Mouse (Mus musculus) CH12.LX (cell line): Measurements from ENCODE around the gene Aff1. TPM values are rescaled to one million over a fixed set of nuclear protein-coding genes. Genes with fewer than 3 reads are reported as not detected.

Experiments
- DNase-seq: peaks from one replicate; pipeline ENCODE4 v3.0.0-alpha.2; 2013; ENCODE audit errors: extremely low read depth
- H3K27ac ChIP-seq: 2 replicates; pipeline ENCODE4 v1.5.1; 2012; ENCODE audit warnings: low read depth, mild to moderate bottlenecking, control low read depth, moderate library complexity; ENCODE audit not compliant: insufficient read depth
- H3K27me3 ChIP-seq: replicated peaks from 2 replicates; pipeline ENCODE3; 2012; ENCODE audit warnings: inconsistent platforms
- H3K36me3 ChIP-seq, 2 experiments: replicated peaks in 1 of 2; 2 replicates each; pipeline versions ENCODE3 to v1.6.1; 2012; ENCODE audit warnings: inconsistent platforms in 1 of 2, low read length in 1 of 2, mild to moderate bottlenecking in 1 of 2, mixed read lengths in 1 of 2, moderate library complexity in 1 of 2; ENCODE audit not compliant: control insufficient read depth in 1 of 2, insufficient read depth in 1 of 2
- H3K4me1 ChIP-seq, 2 experiments: 2 replicates each; pipeline ENCODE4 v1.6.1; 2012; ENCODE audit warnings: inconsistent platforms in 1 of 2, moderate library complexity in 1 of 2; ENCODE audit not compliant: insufficient read depth in 2 of 2, control insufficient read depth in 1 of 2
- H3K4me2 ChIP-seq: 2 replicates; pipeline ENCODE4 v1.6.1; 2012; ENCODE audit warnings: low read depth, mild to moderate bottlenecking, control low read depth; ENCODE audit not compliant: poor library complexity, insufficient read depth, severe bottlenecking
- H3K4me3 ChIP-seq, 3 experiments: fragments of 150-350 bp in 1 of 3; sonication (generic) in 1 of 3; replicated peaks in 1 of 3; 2 replicates each; pipeline versions ENCODE3 to v1.5.1; 2011 to 2012; ENCODE audit warnings: low read depth in 2 of 3, low read length in 2 of 3, mild to moderate bottlenecking in 2 of 3, moderate library complexity in 2 of 3, control low read depth in 1 of 3, improper control_type of control experiment in 1 of 3, inconsistent platforms in 1 of 3, mixed read lengths in 1 of 3; ENCODE audit not compliant: poor library complexity in 1 of 3
- H3K79me2 ChIP-seq: replicated peaks from 2 replicates; pipeline ENCODE4 v1.6.1; 2012; ENCODE audit warnings: mild to moderate bottlenecking, moderate library complexity; ENCODE audit not compliant: control insufficient read depth, poor library complexity, insufficient read depth, severe bottlenecking; ENCODE audit errors: extremely low read depth
- H3K9ac ChIP-seq: 2 replicates; pipeline ENCODE4 v1.6.1; 2012; ENCODE audit warnings: low read depth, mild to moderate bottlenecking, control low read depth, moderate library complexity; ENCODE audit not compliant: insufficient read depth
- H3K9me3 ChIP-seq: replicated peaks from 2 replicates; pipeline ENCODE3; 2012; ENCODE audit warnings: low read length, inconsistent platforms, mixed read lengths
- BHLHE40 ChIP-seq: IDR thresholded peaks from 2 replicates; pipeline ENCODE4 v1.6.1; 2011; ENCODE audit warnings: mild to moderate bottlenecking, low read depth, low read length, improper control_type of control experiment
- CHD1 ChIP-seq: IDR thresholded peaks from 2 replicates; pipeline ENCODE4 v1.6.1; 2012; ENCODE audit warnings: low read depth, low read length, improper control_type of control experiment, inconsistent platforms
- CHD2 ChIP-seq: IDR thresholded peaks from 2 replicates; pipeline ENCODE4 v1.6.1; 2011; ENCODE audit warnings: low read length, improper control_type of control experiment
- CTCF ChIP-seq, 2 experiments: IDR thresholded peaks in 1 of 2; conservative IDR thresholded peaks in 1 of 2; 2 replicates each; pipeline ENCODE4 v1.5.1; 2011 to 2012; ENCODE audit warnings: low read depth in 2 of 2, low read length in 2 of 2, improper control_type of control experiment in 1 of 2, inconsistent platforms in 1 of 2, mild to moderate bottlenecking in 1 of 2, moderate library complexity in 1 of 2
- E2F4 ChIP-seq: IDR thresholded peaks from 2 replicates; pipeline ENCODE4 v1.6.1; 2011; ENCODE audit warnings: low read depth, low read length, improper control_type of control experiment; ENCODE audit not compliant: insufficient replicate concordance
- ELF1 ChIP-seq: IDR thresholded peaks from 2 replicates; pipeline ENCODE4 v1.6.1; 2014; ENCODE audit warnings: low read depth, mild to moderate bottlenecking, inconsistent platforms, low read length, improper control_type of control experiment
- EP300 ChIP-seq: IDR thresholded peaks from 2 replicates; pipeline ENCODE4 v1.6.1; 2011; ENCODE audit warnings: low read length, improper control_type of control experiment
- ETS1 ChIP-seq: conservative IDR thresholded peaks from 2 replicates; pipeline ENCODE4 v1.6.1; 2012; ENCODE audit warnings: low read depth, mild to moderate bottlenecking, inconsistent platforms, low read length, improper control_type of control experiment, moderate library complexity
- GABPA ChIP-seq: IDR thresholded peaks from 2 replicates; pipeline ENCODE4 v1.6.1; 2012; ENCODE audit warnings: low read depth, low read length, improper control_type of control experiment, inconsistent platforms; ENCODE audit not compliant: insufficient replicate concordance
- IRF4 ChIP-seq: IDR thresholded peaks from 2 replicates; pipeline ENCODE4 v1.6.1; 2014; ENCODE audit warnings: low read depth, mild to moderate bottlenecking, inconsistent platforms, low read length, improper control_type of control experiment
- JUND ChIP-seq: conservative IDR thresholded peaks from 2 replicates; pipeline ENCODE4 v1.6.1; 2011; ENCODE audit warnings: low read depth, low read length, improper control_type of control experiment
- KAT2A ChIP-seq: IDR thresholded peaks from 2 replicates; pipeline ENCODE4 v1.6.1; 2012; ENCODE audit warnings: low read length, improper control_type of control experiment, inconsistent platforms; ENCODE audit not compliant: insufficient replicate concordance
- MAFK ChIP-seq: IDR thresholded peaks from 2 replicates; pipeline ENCODE4 v1.6.1; 2011; ENCODE audit warnings: low read length, improper control_type of control experiment; ENCODE audit not compliant: insufficient replicate concordance
- MAX ChIP-seq: IDR thresholded peaks from 2 replicates; pipeline ENCODE4 v1.6.1; 2011; ENCODE audit warnings: low read length, improper control_type of control experiment
- MAZ ChIP-seq: IDR thresholded peaks from 2 replicates; pipeline ENCODE4 v1.6.1; 2012; ENCODE audit warnings: low read depth, mild to moderate bottlenecking, inconsistent platforms, low read length, improper control_type of control experiment, moderate library complexity
- MEF2A ChIP-seq: IDR thresholded peaks from 2 replicates; pipeline ENCODE4 v1.6.1; 2014; ENCODE audit warnings: low read depth, mild to moderate bottlenecking, inconsistent platforms, low read length, improper control_type of control experiment, borderline replicate concordance
- MXI1 ChIP-seq: IDR thresholded peaks from 2 replicates; pipeline ENCODE4 v1.6.1; 2011; ENCODE audit warnings: mild to moderate bottlenecking, low read depth, low read length, improper control_type of control experiment
- MYC ChIP-seq: IDR thresholded peaks from 2 replicates; pipeline ENCODE4 v1.6.1; 2011; ENCODE audit warnings: low read depth, mild to moderate bottlenecking, improper control_type of control experiment, low read length
- NELFE ChIP-seq: IDR thresholded peaks from 2 replicates; pipeline ENCODE4 v1.6.1; 2011; ENCODE audit warnings: low read depth, low read length, improper control_type of control experiment
- NRF1 ChIP-seq: IDR thresholded peaks from 2 replicates; pipeline ENCODE4 v1.6.1; 2014; ENCODE audit warnings: low read depth, mild to moderate bottlenecking, inconsistent platforms, low read length, improper control_type of control experiment, moderate library complexity
- PAX5 ChIP-seq: IDR thresholded peaks from 2 replicates; pipeline ENCODE4 v1.6.1; 2012; ENCODE audit warnings: low read length, inconsistent platforms, mixed read lengths
- POLR2A ChIP-seq: IDR thresholded peaks from 2 replicates; pipeline ENCODE4 v1.6.1; 2011; ENCODE audit warnings: low read depth, mild to moderate bottlenecking, improper control_type of control experiment, low read length
- POLR2AphosphoS2 ChIP-seq: IDR thresholded peaks from 2 replicates; pipeline ENCODE4 v1.6.1; 2011; ENCODE audit warnings: low read depth, low read length, improper control_type of control experiment
- RAD21 ChIP-seq: IDR thresholded peaks from 2 replicates; pipeline ENCODE4 v1.6.1; 2011; ENCODE audit warnings: low read depth, mild to moderate bottlenecking, low read length, improper control_type of control experiment, moderate library complexity
- RCOR1 ChIP-seq: conservative IDR thresholded peaks from 2 replicates; pipeline ENCODE4 v1.6.1; 2012; ENCODE audit warnings: low read depth, mild to moderate bottlenecking, inconsistent platforms, low read length, improper control_type of control experiment
- SIN3A ChIP-seq: IDR thresholded peaks from 2 replicates; pipeline ENCODE4 v1.6.1; 2012; ENCODE audit warnings: low read length, improper control_type of control experiment, inconsistent platforms
- SMC3 ChIP-seq: IDR thresholded peaks from 2 replicates; pipeline ENCODE4 v1.6.1; 2011; ENCODE audit warnings: low read depth, low read length, improper control_type of control experiment
- TBP ChIP-seq: conservative IDR thresholded peaks from 2 replicates; pipeline ENCODE4 v1.6.1; 2011; ENCODE audit warnings: low read depth, low read length, improper control_type of control experiment
- TCF12 ChIP-seq: IDR thresholded peaks from 2 replicates; pipeline ENCODE4 v1.6.1; 2014; ENCODE audit warnings: low read depth, mild to moderate bottlenecking, inconsistent platforms, low read length, improper control_type of control experiment
- UBTF ChIP-seq: IDR thresholded peaks from 2 replicates; pipeline ENCODE4 v1.6.1; 2012; ENCODE audit warnings: low read depth, mild to moderate bottlenecking, inconsistent platforms, low read length, improper control_type of control experiment, moderate library complexity
- USF1 ChIP-seq: IDR thresholded peaks from 2 replicates; pipeline ENCODE4 v1.6.1; 2014; ENCODE audit warnings: low read depth, mild to moderate bottlenecking, inconsistent platforms, low read length, improper control_type of control experiment
- ZKSCAN1 ChIP-seq: IDR thresholded peaks from 2 replicates; pipeline ENCODE4 v1.6.1; 2012; ENCODE audit warnings: low read depth, inconsistent platforms, low read length, improper control_type of control experiment, borderline replicate concordance
- ZMIZ1 ChIP-seq: IDR thresholded peaks from 2 replicates; pipeline ENCODE4 v1.6.1; 2012; ENCODE audit warnings: low read depth, mild to moderate bottlenecking, inconsistent platforms, low read length, improper control_type of control experiment
- ZNF384 ChIP-seq: IDR thresholded peaks from 2 replicates; pipeline ENCODE4 v1.6.1; 2012; ENCODE audit warnings: low read depth, low read length, improper control_type of control experiment, inconsistent platforms
- dilution Hi-C: fragments of 300-500 bp; cut with MboI; formaldehyde crosslinking; loops from 2 replicates; pipeline ENCODE4 v1.14.3; 2020; ENCODE audit warnings: low sequenced_read_pairs; ENCODE audit not compliant: extremely low pct_unique_long_range_greater_than_20kb, extremely low pct_ligation_motif_present
- in situ Hi-C: fragments of 300-500 bp; cut with MboI; formaldehyde crosslinking; loops from 3 replicates; pipeline ENCODE4 v1.14.3; 2019; ENCODE audit warnings: low sequenced_read_pairs, low pct_ligation_motif_present, low pct_unique_long_range_greater_than_20kb, mixed read lengths
- polyA plus RNA-seq: library from polyadenylated mRNA; unstranded; fragments of >175 nt; gene quantifications from 2 replicates; pipeline ENCODE4 v1.2.1, GENCODE M21; 2012; ENCODE audit warnings: low read depth; ENCODE audit not compliant: insufficient read length
- total RNA-seq, 2 experiments: library from RNA; depleted of rRNA; stranded (reverse); fragments of 300-350 nt in 1 of 2; fragments of >200 nt in 1 of 2; gene quantifications; 2 replicates each; pipeline ENCODE4 v1.2.3; 2012 to 2014

The Aff1 gene
- total and polyA plus RNA-seq, 3 experiments = 13.2 to 38.9 (median 21.8) TPM

GRCm38 (mm10) chr5:103752665-103753510, 60.7 kb downstream of the Aff1 start:
- peak; percentile 89 for DNase-seq
- peak; percentile 58 for TF ChIP-seq MYC
- TF ChIP-seq POLR2AphosphoS2 = 0 out of 2 replicates have a peak, but pooled peaks have one; percentile 27
- peak; percentile 36; the same call in 1 of the 2 replicates for TF ChIP-seq MEF2A
- no peak for TF ChIP-seq KAT2A
- TF ChIP-seq UBTF = no peak
- TF ChIP-seq TCF12 = no peak
- TF ChIP-seq ZMIZ1 = peak; percentile 66; the same call in 1 of the 2 replicates
- TF ChIP-seq E2F4 = 0 out of 2 replicates have a peak, but pooled peaks have one; percentile 38
- TF ChIP-seq GABPA = no peak
- peak; percentile 60 for TF ChIP-seq MAX
- TF ChIP-seq NRF1 = no peak; the same call in 1 of the 2 replicates
- TF ChIP-seq RAD21 = no peak; the same call in 1 of the 2 replicates
- peak; percentile 24 for TF ChIP-seq SMC3
- TF ChIP-seq IRF4 = peak; percentile 55
- TF ChIP-seq POLR2A = peak; percentile 48
- peak; percentile 76 for TF ChIP-seq ELF1
- peak; percentile 85 for TF ChIP-seq SIN3A
- TF ChIP-seq USF1 = no peak
- peak; percentile 78 for TF ChIP-seq TBP
- no peak for TF ChIP-seq ZKSCAN1
- TF ChIP-seq MAFK = 0 out of 2 replicates have a peak, but pooled peaks have one; percentile 15
- peak; percentile 32; the same call in 1 of the 2 replicates for TF ChIP-seq ZNF384
- TF ChIP-seq CHD1 = peak; percentile 83; the same call in 1 of the 2 replicates
- TF ChIP-seq BHLHE40 = peak; percentile 47
- peak; percentile 59 for TF ChIP-seq MXI1
- peak; percentile 30; the same call in 1 of the 2 replicates for TF ChIP-seq NELFE
- peak; percentile 58; the same call in 1 of the 2 replicates for TF ChIP-seq CHD2
- no peak for TF ChIP-seq CTCF (conservative IDR thresholded peaks at IDR 0.05 in 1 of 2, IDR thresholded peaks at IDR 0.05 in 1 of 2; ENCODE audit: low read depth in 2 of 2, low read length in 2 of 2)
- peak; percentile 83 for TF ChIP-seq RCOR1
- peak; percentile 64 for TF ChIP-seq ETS1
- peak; percentile 50 for TF ChIP-seq EP300
- no peak for TF ChIP-seq PAX5
- no peak; the same call in 1 of the 2 replicates for TF ChIP-seq JUND
- TF ChIP-seq MAZ = peak; percentile 92
- H3K4me2 ChIP-seq = peak overlapping the region; percentile 98
- in situ Hi-C loops (no loop called here), dilution Hi-C loops (no loop called here)
- no peaks in the 10 kb centered on the region for H3K27me3 ChIP-seq
- peaks cover 71% of the 10 kb centered on the region for H3K79me2 ChIP-seq
- peak overlapping the region; percentile 31 to 79 (median 65) for H3K4me3 ChIP-seq
- no peaks in the 10 kb centered on the region for H3K9me3 ChIP-seq
- H3K4me1 ChIP-seq = peaks cover 35 to 63% of the 10 kb centered on the region in 2 experiments
- H3K36me3 ChIP-seq = peaks cover 2 to 26% of the 10 kb centered on the region in 2 experiments
- peak overlapping the region; percentile 97 for H3K9ac ChIP-seq
- peak overlapping the region; percentile 100 for H3K27ac ChIP-seq
